Mouse (Mus musculus) bone marrow macrophage, adult 2 months (primary cell): ENCODE data around the gene Lce1h. TPM values are rescaled to one million over a fixed set of nuclear protein-coding genes. Genes with fewer than 3 reads are reported as not detected.

Experiments
- H3K27ac ChIP-seq: 2 replicates; pipeline ENCODE4 v1.5.1; 2012; ENCODE audit warnings: low read depth, low read length; ENCODE audit not compliant: insufficient read depth
- H3K4me1 ChIP-seq: 2 replicates; pipeline ENCODE4 v1.6.1; 2012; ENCODE audit warnings: low read length; ENCODE audit not compliant: control insufficient read depth, insufficient read depth
- H3K4me3 ChIP-seq: 2 replicates; pipeline ENCODE4 v1.5.1; 2012; ENCODE audit warnings: mild to moderate bottlenecking, low read length, moderate library complexity; ENCODE audit not compliant: insufficient read depth
- CTCF ChIP-seq: IDR thresholded peaks from 2 replicates; pipeline ENCODE4 v1.5.1; 2012; ENCODE audit warnings: low read depth, mild to moderate bottlenecking, low read length, moderate library complexity
- POLR2A ChIP-seq: IDR thresholded peaks from 2 replicates; pipeline ENCODE4 v1.6.1; 2012; ENCODE audit warnings: mild to moderate bottlenecking, low read depth, low read length, borderline replicate concordance
- polyA plus RNA-seq: library from polyadenylated mRNA; stranded (reverse); fragments of >200 nt; gene quantifications from 2 replicates; pipeline ENCODE4 v1.2.4, GENCODE M21; 2012; ENCODE audit not compliant: missing spikeins, insufficient read depth, insufficient read length

Lce1h gene
- polyA plus RNA-seq, 1 experiment: not detected

DNA sequence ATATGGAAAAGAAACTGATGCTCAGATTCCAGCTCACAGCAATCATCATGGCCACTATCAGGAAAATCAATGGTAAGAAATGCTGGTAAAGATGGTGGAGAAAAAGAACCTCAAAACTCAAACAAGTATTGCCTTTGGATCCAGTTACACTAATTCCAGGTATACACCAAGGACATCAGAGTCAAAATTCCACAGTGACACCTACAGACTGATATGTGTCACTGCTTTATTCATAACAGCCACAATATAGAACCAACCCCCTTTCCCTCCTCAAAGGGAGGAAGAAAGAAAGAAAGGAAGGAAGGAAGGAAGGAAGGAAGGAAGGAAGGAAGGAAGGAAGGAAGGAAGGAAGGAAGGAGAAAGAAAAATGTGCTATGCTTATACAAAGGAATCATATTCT, 49.7 kb downstream of the Lce1h start:
- no peaks in the 10 kb centered on the region for H3K4me1 ChIP-seq
- TF ChIP-seq CTCF (no peak), POLR2A (no peak)
- no peak overlapping the region for H3K27ac ChIP-seq
- no peak overlapping the region for H3K4me3 ChIP-seq

Other genes starting within 250 kb of the Lce1h start
- gene 2310046K23Rik, start 230.6 kb downstream of the Lce1h start, polyA plus RNA-seq: not detected in 2 replicates
- gene Ivl, start 191.3 kb downstream of the Lce1h start, polyA plus RNA-seq: not detected in 2 replicates
- gene Smcp, start 176.1 kb downstream of the Lce1h start, polyA plus RNA-seq: not detected in 2 replicates
- not detected in 2 replicates for gene 2210017I01Rik, start 157.6 kb downstream of the Lce1h start, polyA plus RNA-seq
- not detected in 2 replicates for gene Lce6a, start 143.4 kb downstream of the Lce1h start, polyA plus RNA-seq
- gene Lce1a1, start 116.8 kb downstream of the Lce1h start, polyA plus RNA-seq: not detected in 2 replicates
- not detected in 2 replicates for gene Lce1b, start 108.1 kb downstream of the Lce1h start, polyA plus RNA-seq
- not detected in 2 replicates for gene Lce1a2, start 94.8 kb downstream of the Lce1h start, polyA plus RNA-seq
- gene Lce1c, start 85.8 kb downstream of the Lce1h start, polyA plus RNA-seq: not detected in 2 replicates
- not detected in 2 replicates for gene Lce1d, start 77.9 kb downstream of the Lce1h start, polyA plus RNA-seq
- gene Lce1e, start 56.0 kb downstream of the Lce1h start, polyA plus RNA-seq: not detected in 2 replicates
- not detected in 2 replicates for gene Lce1f, start 44.7 kb downstream of the Lce1h start, polyA plus RNA-seq
- gene Gm38119, start 26.0 kb downstream of the Lce1h start, polyA plus RNA-seq: not detected in 2 replicates
- gene Lce1g, start 12.7 kb downstream of the Lce1h start, polyA plus RNA-seq: not detected in 2 replicates
- not detected in 2 replicates for gene Lce1i, start 13.8 kb upstream of the Lce1h start, polyA plus RNA-seq
- gene Lce1j, start 25.4 kb upstream of the Lce1h start, polyA plus RNA-seq: not detected in 2 replicates
- not detected in 2 replicates for gene Lce1k, start 42.8 kb upstream of the Lce1h start, polyA plus RNA-seq
- gene Kprp, start 62.2 kb upstream of the Lce1h start, polyA plus RNA-seq: not detected in 2 replicates
- gene Lce1l, start 86.2 kb upstream of the Lce1h start, polyA plus RNA-seq: not detected in 2 replicates
- gene 2310050C09Rik, start 105.2 kb upstream of the Lce1h start, polyA plus RNA-seq: not detected in 2 replicates
- not detected in 2 replicates for gene Lce3a, start 161.2 kb upstream of the Lce1h start, polyA plus RNA-seq
- not detected in 2 replicates for gene Lce3b, start 167.9 kb upstream of the Lce1h start, polyA plus RNA-seq
- gene Lce3c, start 179.4 kb upstream of the Lce1h start, polyA plus RNA-seq: not detected in 2 replicates
- gene Lce3d, start 192.3 kb upstream of the Lce1h start, polyA plus RNA-seq: not detected in 2 replicates
- gene Lce3e, start 202.0 kb upstream of the Lce1h start, polyA plus RNA-seq: not detected in 2 replicates
- not detected in 2 replicates for gene Lce3f, start 227.2 kb upstream of the Lce1h start, polyA plus RNA-seq